Mouse (Mus musculus) 416B (cell line): ENCODE results near the gene Gdpgp1.
A peak's percentile ranks its signal among the peaks of the same experiment; 100 is the strongest.

Experiments
- DNase-seq: peaks from one replicate; pipeline ENCODE4 v3.0.0; 2011; ENCODE audit warnings: low read depth

Gene Gdpgp1

GRCm38 (mm10) chr7:80232489-80233029, at the start of gene Gdpgp1, which contains the start of gene Cib1:
Gene Gdpgp1, plus strand, starts transcription at chr7:80232865.
Gene Cib1, minus strand, starts transcription at chr7:80232813.
- DNase-seq = peak; percentile 94

GRCm38 (mm10) chr7:80183466-80183865, 49.2 kb upstream of the Gdpgp1 start:
- no peak for DNase-seq

- no peak for DNase-seq
Observed at GRCm38 (mm10) chr7:80183969-80184368, 48.7 kb upstream of the Gdpgp1 start.

- no peak for DNase-seq
Observed at GRCm38 (mm10) chr7:80184551-80184950, 48.1 kb upstream of the Gdpgp1 start.

- DNase-seq = no peak
Observed at GRCm38 (mm10) chr7:80184968-80185367, 47.7 kb upstream of the Gdpgp1 start.

GRCm38 (mm10) chr7:80186021-80186420, 46.6 kb upstream of the Gdpgp1 start:
- no peak for DNase-seq

- no peak for DNase-seq
Observed at GRCm38 (mm10) chr7:80186531-80187296, 46.0 kb upstream of the Gdpgp1 start, which contains the start of gene Sema4b. Gene Sema4b, plus strand, starts transcription at chr7:80186841.

GRCm38 (mm10) chr7:80187501-80187900, 45.2 kb upstream of the Gdpgp1 start:
- no peak for DNase-seq

- no peak for DNase-seq
Observed at GRCm38 (mm10) chr7:80188579-80189125, 44.0 kb upstream of the Gdpgp1 start.

- no peak for DNase-seq
Observed at GRCm38 (mm10) chr7:80189147-80189933, 43.3 kb upstream of the Gdpgp1 start.

GRCm38 (mm10) chr7:80191455-80191854, 41.2 kb upstream of the Gdpgp1 start:
- peak; percentile 35 for DNase-seq

GRCm38 (mm10) chr7:80192226-80193061, 40.2 kb upstream of the Gdpgp1 start:
- DNase-seq = peak; percentile 95

- DNase-seq = no peak
Observed at GRCm38 (mm10) chr7:80193941-80194739, 38.5 kb upstream of the Gdpgp1 start.

- no peak for DNase-seq
Observed at GRCm38 (mm10) chr7:80195146-80195545, 37.5 kb upstream of the Gdpgp1 start.

- DNase-seq = no peak
Observed at GRCm38 (mm10) chr7:80195576-80196263, 36.9 kb upstream of the Gdpgp1 start.

- DNase-seq = peak; percentile 74
Observed at GRCm38 (mm10) chr7:80197371-80197770, 35.3 kb upstream of the Gdpgp1 start.

GRCm38 (mm10) chr7:80197941-80198778, 34.5 kb upstream of the Gdpgp1 start:
- DNase-seq = peak; percentile 93

- DNase-seq = no peak
Observed at GRCm38 (mm10) chr7:80198863-80199262, 33.8 kb upstream of the Gdpgp1 start.

GRCm38 (mm10) chr7:80199286-80199685, 33.4 kb upstream of the Gdpgp1 start:
- DNase-seq = no peak
